Mouse (Mus musculus) neural tube, embryonic 13.5 days (tissue): ENCODE measurements around the gene Tnfrsf9. TPM values are rescaled to one million over a fixed set of nuclear protein-coding genes. Genes with fewer than 3 reads are reported as not detected.

ENCODE experiments used
- ATAC-seq: fragments of 200-750 bp; cut with Nextera tagmentation; 2 replicates; pipeline ENCODE4 v1.8.0; 2017; ENCODE audit warnings: low read depth, mild to moderate bottlenecking, moderate TSS enrichment, moderate library complexity
- H3K27ac ChIP-seq: fragments of 300-500 bp; sonication (generic); replicated peaks from 2 replicates; pipeline ENCODE4 v1.5.1; 2015; ENCODE audit warnings: moderate library complexity, mild to moderate bottlenecking, inconsistent platforms
- H3K27me3 ChIP-seq: fragments of 300-500 bp; sonication (generic); 2 replicates; pipeline ENCODE4 v1.6.1; 2015; ENCODE audit warnings: mild to moderate bottlenecking, inconsistent platforms
- H3K36me3 ChIP-seq: fragments of 300-500 bp; sonication (generic); 2 replicates; pipeline ENCODE4 v1.6.1; 2015; ENCODE audit warnings: mild to moderate bottlenecking, inconsistent platforms
- H3K4me1 ChIP-seq: fragments of 300-500 bp; sonication (generic); replicated peaks from 2 replicates; pipeline ENCODE4 v1.6.1; 2015; ENCODE audit warnings: inconsistent platforms
- H3K4me2 ChIP-seq: fragments of 300-500 bp; sonication (generic); 2 replicates; pipeline ENCODE4 v1.6.1; 2015; ENCODE audit warnings: inconsistent platforms, mild to moderate bottlenecking, moderate library complexity
- H3K4me3 ChIP-seq: fragments of 300-500 bp; sonication (generic); 2 replicates; pipeline ENCODE4 v1.5.1; 2015; ENCODE audit warnings: mild to moderate bottlenecking, inconsistent platforms
- H3K9ac ChIP-seq: fragments of 300-500 bp; sonication (generic); 2 replicates; pipeline ENCODE4 v1.6.1; 2015; ENCODE audit warnings: moderate library complexity, mild to moderate bottlenecking, inconsistent platforms
- H3K9me3 ChIP-seq: fragments of 300-500 bp; sonication (generic); 2 replicates; pipeline ENCODE4 v1.6.1; 2016; ENCODE audit warnings: inconsistent platforms
- WGBS: fragments of 180-500 bp; shearing (Covaris S2); methylation state at CpG from one replicate; pipeline ENCODE4 v1.1.7; 2015; 5-methylcytosine and 5-hydroxymethylcytosine counted together
- polyA plus RNA-seq: library from polyadenylated mRNA; unstranded; fragments of >200 nt; fragmentation: Nextera tagmentation; extraction: Ambion mirVana; gene quantifications from 2 replicates; pipeline ENCODE4 v1.2.1, GENCODE M21; 2015

The Tnfrsf9 gene
- polyA plus RNA-seq, 1 experiment from 2014 or later, result 0.50 TPM

DNA sequence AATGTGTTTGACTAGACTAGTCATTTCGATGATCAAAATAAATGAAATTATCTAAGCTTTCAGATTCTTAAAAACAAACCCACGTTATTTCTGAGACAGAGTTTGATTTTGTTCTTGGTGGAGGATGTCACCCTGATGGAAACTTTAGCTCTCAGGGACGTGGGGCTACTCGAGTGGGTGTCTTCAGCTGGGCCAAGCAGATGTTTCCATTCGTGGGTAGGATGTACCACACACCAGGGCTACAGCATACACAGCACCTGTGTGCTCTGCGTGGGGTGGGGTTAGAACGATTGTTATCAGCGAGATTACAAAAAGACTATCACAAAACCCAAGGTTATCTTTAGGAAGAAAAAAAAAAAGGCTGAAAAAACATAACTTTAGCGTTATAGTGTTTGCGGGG is 36.6 kb downstream of the Tnfrsf9 start:
- ATAC-seq, result no peak
- Histone ChIP-seq H3K9ac (no peak overlapping the region), H3K36me3 (no peaks in the 10 kb centered on the region), H3K9me3 (no peaks in the 10 kb centered on the region), H3K27ac (no peak overlapping the region), H3K4me2 (no peak overlapping the region), H3K4me1 (no peaks in the 10 kb centered on the region), H3K4me3 (no peak overlapping the region), H3K27me3 (no peaks in the 10 kb centered on the region)
- WGBS, result 87% methylated on average over 10 of the region's 10 CpGs

DNA sequence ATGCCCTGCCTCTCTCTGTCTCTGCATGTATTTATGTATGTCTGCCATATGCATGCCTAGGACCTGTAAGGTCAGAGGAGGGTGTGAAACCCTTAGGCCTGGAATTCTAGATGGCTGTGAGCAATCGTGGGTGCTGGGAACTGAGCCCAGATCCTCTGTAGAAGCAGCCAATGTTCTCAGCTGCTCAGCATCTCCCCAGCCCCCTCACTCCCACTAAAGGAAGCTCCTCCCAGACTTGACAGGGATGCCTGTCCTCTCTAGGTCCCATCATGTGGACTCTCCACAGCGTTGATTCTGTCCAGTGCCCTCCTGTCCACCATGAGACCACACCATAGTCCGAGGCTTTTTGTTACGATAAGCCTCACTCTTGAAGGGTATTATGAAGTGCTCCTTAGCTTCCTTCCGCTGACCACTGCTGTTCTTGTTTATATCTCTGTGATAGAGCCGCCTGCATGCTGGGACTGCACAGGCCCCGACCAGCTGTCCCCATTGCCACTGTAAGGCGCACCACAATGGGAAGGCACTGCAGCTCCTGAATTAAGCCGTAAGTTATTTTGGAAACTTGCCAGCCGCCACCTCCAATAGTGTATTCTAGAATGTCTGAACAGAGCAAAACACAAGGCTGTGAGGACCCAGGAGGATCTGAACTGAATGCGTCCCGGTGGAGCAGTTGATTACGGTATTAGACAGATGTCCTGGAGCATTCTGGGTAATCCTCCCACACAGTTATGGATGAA is 42.2 kb downstream of the Tnfrsf9 start:
- peak; percentile 95 for ATAC-seq
- Histone ChIP-seq H3K9ac (no peak overlapping the region), H3K4me2 (peak overlapping the region; percentile 1), H3K9me3 (no peaks in the 10 kb centered on the region), H3K4me3 (no peak overlapping the region), H3K27ac (peak overlapping the region; percentile 88), H3K27me3 (no peaks in the 10 kb centered on the region), H3K4me1 (peaks cover 14% of the 10 kb centered on the region), H3K36me3 (no peaks in the 10 kb centered on the region)
- WGBS, result 37% methylated on average over 13 of the region's 13 CpGs

DNA sequence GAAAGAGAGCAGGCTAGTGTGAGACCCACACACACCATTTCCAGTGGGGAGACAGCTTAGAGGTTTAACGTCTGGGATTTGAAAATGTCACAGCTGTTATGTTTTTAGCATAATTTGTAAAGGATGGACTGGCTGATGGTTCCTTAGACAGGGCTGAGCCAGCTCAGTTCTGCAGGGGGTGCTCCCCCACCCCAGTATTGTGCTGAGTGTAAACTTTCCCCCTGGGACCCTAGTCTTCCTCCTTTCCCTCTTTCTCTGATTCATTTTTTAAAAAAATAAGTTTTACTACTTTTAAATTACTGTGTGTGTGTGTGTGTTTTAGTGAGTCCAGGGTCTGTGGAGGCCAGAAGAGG is 42.7 kb downstream of the Tnfrsf9 start:
- no peak overlapping the region for H3K9ac ChIP-seq
- 26% methylated on average over 1 of the region's 1 CpGs for WGBS

DNA sequence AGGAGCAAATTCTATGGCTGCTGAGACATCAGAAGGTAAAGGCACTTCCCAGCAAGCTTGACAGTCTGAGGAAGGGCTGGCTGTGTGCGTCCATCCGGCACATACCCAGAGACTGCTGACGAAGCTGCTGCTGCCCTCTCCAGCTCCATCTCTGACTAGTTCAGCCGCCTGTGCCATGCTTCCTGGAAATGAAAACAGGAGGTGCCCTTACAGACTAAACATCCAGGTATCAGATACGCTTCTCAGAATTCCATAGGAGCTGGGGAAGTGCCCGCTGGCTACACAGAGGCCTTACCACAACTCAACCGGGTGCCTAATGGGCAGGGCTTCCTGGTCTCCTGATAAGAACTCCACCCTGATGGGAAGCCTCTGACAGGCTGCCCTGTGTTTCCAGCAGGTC is 44.2 kb downstream of the Tnfrsf9 start:
- H3K4me2 ChIP-seq, result no peak overlapping the region
- no peak overlapping the region for H3K27ac ChIP-seq
- no peak overlapping the region for H3K9ac ChIP-seq
- H3K27me3 ChIP-seq, result no peaks in the 10 kb centered on the region
- peaks cover 14% of the 10 kb centered on the region for H3K4me1 ChIP-seq
- H3K9me3 ChIP-seq, result no peaks in the 10 kb centered on the region
- ATAC-seq, result no peak
- 88% methylated on average over 7 of the region's 7 CpGs for WGBS
- H3K4me3 ChIP-seq, result no peak overlapping the region
- no peaks in the 10 kb centered on the region for H3K36me3 ChIP-seq

More for the DNA sequence above, 42.7 kb downstream of the Tnfrsf9 start:
- no peak for ATAC-seq
- H3K36me3 ChIP-seq, result no peaks in the 10 kb centered on the region
- no peak overlapping the region for H3K4me3 ChIP-seq
- H3K4me2 ChIP-seq, result no peak overlapping the region
- H3K4me1 ChIP-seq, result peaks cover 14% of the 10 kb centered on the region
- H3K9me3 ChIP-seq, result no peaks in the 10 kb centered on the region
- peak overlapping the region; percentile 88 for H3K27ac ChIP-seq
- no peaks in the 10 kb centered on the region for H3K27me3 ChIP-seq

DNA sequence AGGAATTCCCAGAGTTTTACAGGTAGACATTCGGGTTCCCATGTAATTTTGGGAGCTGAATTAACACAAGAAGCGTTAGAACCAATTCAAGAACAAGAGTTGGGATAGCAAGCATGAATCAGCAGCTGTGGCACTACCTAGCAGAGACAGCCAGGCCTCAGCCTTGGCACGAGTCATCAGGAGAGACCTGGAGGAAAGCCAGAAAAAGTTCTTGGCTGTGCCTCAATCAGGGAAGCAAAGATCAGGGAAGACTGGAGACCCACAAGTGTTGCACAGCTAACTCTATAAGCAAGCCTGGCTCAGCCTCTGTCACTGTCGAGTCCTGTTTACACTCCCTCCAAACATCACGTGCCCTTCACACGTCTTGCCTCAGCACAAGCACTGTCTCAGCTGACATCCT is 47.9 kb downstream of the Tnfrsf9 start:
- WGBS, result 70% methylated on average over 6 of the region's 6 CpGs
- H3K4me1 ChIP-seq, result peaks cover 8% of the 10 kb centered on the region

DNA sequence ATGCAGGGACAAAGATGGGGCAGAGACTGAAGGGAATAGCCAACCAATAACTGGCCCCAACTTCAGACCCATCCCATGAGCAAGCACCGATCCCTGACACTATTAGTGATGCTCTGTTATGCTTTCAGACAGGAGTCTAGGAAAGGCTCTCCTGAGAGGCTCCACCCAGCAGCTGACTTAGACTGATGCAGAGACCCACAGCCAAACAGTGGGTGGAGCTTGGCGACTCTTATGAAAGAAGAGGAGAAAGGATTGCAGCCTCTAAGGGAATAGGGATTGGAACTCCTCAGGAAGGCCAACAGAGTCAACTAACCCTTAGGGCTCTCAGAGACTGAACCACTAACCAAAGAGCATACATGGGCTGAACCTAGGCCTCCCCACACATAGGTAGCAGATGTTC is 49.3 kb downstream of the Tnfrsf9 start:
- H3K9me3 ChIP-seq, result no peaks in the 10 kb centered on the region
- H3K4me3 ChIP-seq, result no peak overlapping the region
- no peaks in the 10 kb centered on the region for H3K36me3 ChIP-seq
- no peak overlapping the region for H3K4me2 ChIP-seq
- no peak overlapping the region for H3K27ac ChIP-seq
- peaks cover 5% of the 10 kb centered on the region; the same call in 1 of the 2 replicates for H3K4me1 ChIP-seq
- no peak for ATAC-seq
- no peaks in the 10 kb centered on the region for H3K27me3 ChIP-seq
- H3K9ac ChIP-seq, result no peak overlapping the region
- 74% methylated on average over 2 of the region's 2 CpGs for WGBS

More for the DNA sequence above, 47.9 kb downstream of the Tnfrsf9 start:
- Histone ChIP-seq H3K9me3 (no peaks in the 10 kb centered on the region), H3K4me2 (no peak overlapping the region), H3K4me3 (no peak overlapping the region), H3K9ac (no peak overlapping the region), H3K36me3 (no peaks in the 10 kb centered on the region), H3K27ac (no peak overlapping the region), H3K27me3 (no peaks in the 10 kb centered on the region)
- no peak for ATAC-seq

DNA sequence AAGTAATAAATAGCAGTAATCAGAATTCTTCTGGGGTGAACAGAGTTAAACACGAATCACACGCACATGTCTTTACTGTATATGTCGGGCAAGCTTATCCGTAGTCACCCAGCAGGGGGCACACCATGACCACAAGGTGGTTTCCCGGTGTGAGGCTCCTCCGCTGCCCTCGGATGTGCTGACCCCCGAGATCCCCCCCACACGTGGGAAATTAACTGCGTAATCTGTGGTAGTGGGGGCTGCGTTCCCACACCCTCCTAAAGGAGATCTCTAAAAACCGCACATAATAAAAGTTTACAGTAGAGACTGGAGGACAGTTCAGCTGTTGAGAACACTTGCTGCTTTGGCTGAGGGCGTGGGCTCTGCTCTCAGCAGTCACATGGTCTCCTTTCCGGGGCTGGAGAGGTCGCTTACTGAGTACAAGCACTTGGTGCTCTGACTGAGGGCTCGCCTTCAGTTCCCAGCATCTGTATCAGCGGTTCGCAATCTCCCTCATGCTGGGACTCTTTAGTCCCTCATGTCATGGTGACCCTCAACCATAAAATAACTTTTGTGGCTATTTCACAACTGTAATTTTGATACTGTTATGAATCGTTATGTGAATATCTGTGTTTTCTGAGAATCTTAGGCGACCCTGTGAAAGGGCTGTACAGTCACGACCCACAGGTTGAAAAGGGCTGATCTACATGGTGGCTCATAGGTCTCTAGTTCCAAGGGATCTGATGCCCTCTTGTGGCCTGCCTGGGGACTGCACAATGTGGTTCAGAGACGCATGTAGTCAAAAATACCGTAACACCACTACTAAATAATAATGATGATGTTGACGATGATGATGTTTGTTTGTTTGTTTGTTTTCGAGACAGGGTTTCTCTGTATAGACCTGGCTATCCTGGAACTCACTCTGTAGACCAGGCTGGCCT is 50.5 kb downstream of the Tnfrsf9 start:
- 14% methylated on average over 25 of the region's 25 CpGs for WGBS

DNA sequence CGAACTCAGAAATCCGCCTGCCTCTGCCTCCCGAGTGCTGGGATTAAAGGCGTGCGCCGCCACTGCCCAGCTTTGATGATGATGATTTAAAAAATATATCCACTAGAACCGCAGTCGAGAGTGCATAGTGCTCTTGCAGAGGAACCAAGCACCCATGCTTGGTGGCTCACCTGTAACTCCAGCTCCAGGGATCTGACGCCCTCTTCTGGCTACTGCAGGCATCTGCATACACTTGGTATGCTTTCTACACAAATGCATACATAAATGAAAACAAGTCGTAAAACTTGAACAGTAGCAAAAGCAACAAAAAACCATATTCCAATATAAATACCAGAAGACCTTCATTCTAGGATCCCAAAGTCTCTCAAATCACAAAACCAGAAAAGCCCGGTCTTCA is 51.2 kb downstream of the Tnfrsf9 start:
- H3K36me3 ChIP-seq, result no peaks in the 10 kb centered on the region
- H3K27ac ChIP-seq, result no peak overlapping the region
- peaks cover 5% of the 10 kb centered on the region; the same call in 1 of the 2 replicates for H3K4me1 ChIP-seq
- no peaks in the 10 kb centered on the region for H3K9me3 ChIP-seq
- ATAC-seq, result no peak
- H3K4me3 ChIP-seq, result no peak overlapping the region
- no peaks in the 10 kb centered on the region for H3K27me3 ChIP-seq
- WGBS, result 70% methylated on average over 11 of the region's 11 CpGs
- no peak overlapping the region for H3K4me2 ChIP-seq
- H3K9ac ChIP-seq, result no peak overlapping the region

More for the DNA sequence above, 50.5 kb downstream of the Tnfrsf9 start:
- Histone ChIP-seq H3K9ac (no peak overlapping the region), H3K36me3 (no peaks in the 10 kb centered on the region), H3K27ac (no peak overlapping the region), H3K4me3 (no peak overlapping the region), H3K9me3 (no peaks in the 10 kb centered on the region), H3K4me1 (peaks cover 5% of the 10 kb centered on the region; the same call in 1 of the 2 replicates), H3K27me3 (no peaks in the 10 kb centered on the region), H3K4me2 (peak overlapping the region; percentile 35)
- ATAC-seq, result peak; percentile 73; the same call in 1 of the 2 replicates

DNA sequence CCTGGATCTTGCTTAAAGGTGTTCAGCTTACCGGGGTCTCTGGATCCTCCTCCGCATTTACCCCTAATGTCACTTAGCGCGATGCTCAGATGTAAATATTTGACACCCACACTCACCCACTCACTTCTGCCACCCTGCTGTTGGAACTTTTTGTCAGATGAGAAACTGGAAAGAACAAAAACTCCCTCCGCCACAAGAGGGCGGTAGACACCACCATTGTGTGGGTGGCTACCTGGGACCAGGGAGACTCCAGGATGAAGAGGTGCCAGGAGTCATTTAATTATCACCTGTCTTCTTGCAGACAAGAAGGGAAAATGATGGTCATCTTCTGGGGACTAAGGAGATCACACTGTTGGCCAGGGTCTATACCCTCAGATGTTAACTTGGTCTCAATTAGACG is 52.2 kb downstream of the Tnfrsf9 start:
- Histone ChIP-seq H3K9ac (no peak overlapping the region), H3K4me3 (no peak overlapping the region), H3K27me3 (no peaks in the 10 kb centered on the region), H3K4me2 (no peak overlapping the region), H3K4me1 (peaks cover 5% of the 10 kb centered on the region; the same call in 1 of the 2 replicates), H3K27ac (no peak overlapping the region), H3K36me3 (no peaks in the 10 kb centered on the region), H3K9me3 (no peaks in the 10 kb centered on the region)
- WGBS, result 23% methylated on average over 7 of the region's 7 CpGs
- no peak for ATAC-seq

DNA sequence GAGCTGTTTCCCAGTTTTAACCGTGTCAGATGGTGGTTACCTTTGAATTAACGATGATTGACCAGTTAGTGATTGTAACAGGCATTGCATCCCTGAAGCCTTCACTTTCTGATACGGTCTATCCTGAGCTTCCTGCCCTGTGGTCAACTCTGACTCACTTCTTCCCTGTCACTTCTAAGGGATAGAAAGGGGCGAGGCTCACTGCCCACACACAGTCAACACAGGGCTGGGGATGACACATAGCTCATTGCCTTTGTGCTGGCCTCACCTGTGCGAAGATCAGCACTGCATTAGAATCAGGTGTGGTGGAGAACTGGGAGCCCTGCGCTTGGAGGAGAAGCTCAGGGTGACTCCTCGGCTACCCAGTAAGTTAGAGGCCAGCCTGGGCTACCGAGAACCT is 54.6 kb downstream of the Tnfrsf9 start:
- Histone ChIP-seq H3K4me1 (peaks cover 5% of the 10 kb centered on the region; the same call in 1 of the 2 replicates), H3K27ac (no peak overlapping the region), H3K36me3 (no peaks in the 10 kb centered on the region), H3K4me2 (no peak overlapping the region), H3K9ac (no peak overlapping the region), H3K9me3 (no peaks in the 10 kb centered on the region), H3K27me3 (no peaks in the 10 kb centered on the region), H3K4me3 (no peak overlapping the region)
- ATAC-seq, result no peak
- 85% methylated on average over 8 of the region's 8 CpGs for WGBS

DNA sequence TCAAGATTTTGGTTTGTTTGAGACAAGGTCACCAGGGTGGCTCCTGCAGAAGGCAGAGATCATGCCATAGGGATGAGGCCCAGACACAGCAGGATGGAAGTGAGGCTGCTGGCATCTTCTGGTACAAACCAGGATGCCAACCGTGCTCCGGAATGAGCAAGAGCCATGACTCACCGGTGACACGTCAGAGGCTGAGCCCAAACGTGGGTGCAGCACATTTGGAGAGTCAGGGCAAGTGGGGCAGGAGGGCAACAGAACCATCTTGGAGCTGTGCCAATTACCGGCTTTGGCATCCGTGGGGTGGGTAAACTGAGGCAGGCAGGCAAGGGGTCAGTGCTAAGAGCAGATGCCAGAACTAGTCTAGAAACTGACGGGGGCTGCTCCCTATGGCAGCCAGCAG is 58.9 kb downstream of the Tnfrsf9 start:
- H3K27me3 ChIP-seq, result no peaks in the 10 kb centered on the region
- no peak overlapping the region for H3K4me3 ChIP-seq
- no peak for ATAC-seq
- no peaks in the 10 kb centered on the region for H3K36me3 ChIP-seq
- H3K27ac ChIP-seq, result no peak overlapping the region
- H3K4me2 ChIP-seq, result no peak overlapping the region
- no peak overlapping the region for H3K9ac ChIP-seq
- no peaks in the 10 kb centered on the region for H3K4me1 ChIP-seq
- 75% methylated on average over 8 of the region's 8 CpGs for WGBS
- H3K9me3 ChIP-seq, result no peaks in the 10 kb centered on the region

DNA sequence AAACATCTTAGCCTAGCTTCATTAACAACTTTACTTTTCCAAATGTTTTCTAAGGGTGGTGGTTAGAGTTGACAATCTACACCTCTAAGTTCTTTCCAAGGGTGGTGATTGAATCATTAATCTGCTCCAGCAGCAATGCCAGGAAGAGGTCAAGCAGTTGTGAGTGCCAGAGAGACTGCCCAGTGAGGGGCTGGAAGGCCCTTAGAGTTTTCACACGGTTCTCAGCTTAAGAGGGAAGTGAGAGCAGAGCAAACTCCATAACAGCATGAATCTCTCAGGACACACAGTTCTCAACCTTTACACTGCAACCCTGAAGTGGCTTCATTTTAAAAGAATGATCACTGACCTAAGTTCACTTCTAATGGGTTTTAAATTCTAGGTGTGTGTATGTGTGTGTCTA is 60.8 kb downstream of the Tnfrsf9 start:
- Histone ChIP-seq H3K9ac (no peak overlapping the region), H3K27ac (no peak overlapping the region), H3K36me3 (no peaks in the 10 kb centered on the region), H3K27me3 (no peaks in the 10 kb centered on the region), H3K9me3 (no peaks in the 10 kb centered on the region), H3K4me3 (no peak overlapping the region), H3K4me2 (no peak overlapping the region), H3K4me1 (no peaks in the 10 kb centered on the region)
- no peak for ATAC-seq
- WGBS, result 37% methylated on average over 1 of the region's 1 CpGs
